Mouse (Mus musculus) intestine, postnatal 0 days (tissue): ENCODE results near the gene Ghdc. TPM values are rescaled to one million over a fixed set of nuclear protein-coding genes. Genes with fewer than 3 reads are reported as not detected.
"Not testable (repeated sequence)": the region's sequence is repeated elsewhere in the genome, so short reads cannot be mapped to it uniquely, and the experiment has no call there.

Experiments used
- ATAC-seq: fragments of 200-750 bp; cut with Nextera tagmentation; 2 replicates; pipeline ENCODE4 v1.8.0; 2017; ENCODE audit warnings: mild to moderate bottlenecking, moderate TSS enrichment, moderate library complexity
- H3K27ac ChIP-seq: fragments of 300-500 bp; sonication (generic); 2 replicates; pipeline ENCODE4 v1.5.1; 2014; ENCODE audit warnings: mild to moderate bottlenecking, low read depth, low read length, moderate library complexity
- H3K27me3 ChIP-seq: fragments of 300-500 bp; sonication (generic); replicated peaks from 2 replicates; pipeline ENCODE4 v1.6.1; 2014; ENCODE audit warnings: low read length, mixed read lengths; ENCODE audit not compliant: control insufficient read depth, insufficient read depth
- H3K36me3 ChIP-seq: fragments of 300-500 bp; sonication (generic); 2 replicates; pipeline ENCODE4 v1.6.1; 2014; ENCODE audit warnings: mild to moderate bottlenecking, moderate library complexity; ENCODE audit not compliant: control insufficient read depth, insufficient read depth
- H3K4me1 ChIP-seq: fragments of 300-500 bp; sonication (generic); replicated peaks from 2 replicates; pipeline ENCODE4 v1.6.1; 2014; ENCODE audit warnings: antibody characterized with exemption, low read length, mixed read lengths; ENCODE audit not compliant: control insufficient read depth, insufficient read depth
- H3K4me2 ChIP-seq: fragments of 300-500 bp; sonication (generic); replicated peaks from 2 replicates; pipeline ENCODE4 v1.6.1; 2014; ENCODE audit warnings: low read depth, mild to moderate bottlenecking, moderate library complexity
- H3K4me3 ChIP-seq: fragments of 300-500 bp; sonication (generic); 2 replicates; pipeline ENCODE4 v1.5.1; 2014; ENCODE audit warnings: low read depth, low read length
- H3K9ac ChIP-seq: fragments of 300-500 bp; sonication (generic); 2 replicates; pipeline ENCODE4 v1.6.1; 2014; ENCODE audit warnings: mild to moderate bottlenecking, low read depth, low read length
- H3K9me3 ChIP-seq: fragments of 300-500 bp; sonication (generic); 2 replicates; pipeline ENCODE4 v1.6.1; 2016; ENCODE audit warnings: mixed run types; ENCODE audit not compliant: control insufficient read depth
- CTCF ChIP-seq: sonication (generic); IDR thresholded peaks from 2 replicates; pipeline ENCODE4 v1.5.1; 2016; ENCODE audit warnings: low read depth, mild to moderate bottlenecking, control low read depth, antibody characterized with exemption, moderate library complexity
- WGBS: fragments of 180-500 bp; shearing (Covaris S2); extraction: QIAGEN DNeasy Blood & Tissue Kit; methylation state at CpG from one replicate; pipeline ENCODE4 v1.1.7; 2014; 5-methylcytosine and 5-hydroxymethylcytosine counted together
- polyA plus RNA-seq: library from polyadenylated mRNA; unstranded; fragments of >200 nt; fragmentation: Nextera tagmentation; extraction: Ambion mirVana; gene quantifications from 2 replicates; pipeline ENCODE4 v1.2.1, GENCODE M21; 2015

The Ghdc gene
- polyA plus RNA-seq, 1 experiment from 2014 or later: 5.2 TPM

DNA sequence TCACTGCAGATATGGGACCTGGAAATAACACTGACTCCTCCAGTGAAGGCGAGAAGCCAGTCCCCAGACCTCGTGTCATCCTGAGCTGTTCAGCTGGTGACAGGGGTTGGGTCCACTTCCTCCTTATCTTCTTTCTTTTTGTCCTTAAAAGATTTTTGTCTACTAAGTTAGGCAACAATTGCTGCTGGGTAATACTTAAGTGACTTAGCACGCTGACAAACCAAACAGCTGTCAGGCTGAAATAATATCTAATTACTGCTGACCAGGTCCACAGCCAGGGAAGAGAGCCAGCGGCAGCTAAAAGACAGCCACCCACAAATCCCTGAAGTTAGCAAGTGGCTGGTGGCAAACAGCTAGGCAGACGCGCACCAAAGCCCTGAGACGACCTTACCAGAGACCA, 34.8 kb upstream of the Ghdc start:
- WGBS: 78% methylated on average over 7 of the region's 7 CpGs
- H3K27ac ChIP-seq: no peak overlapping the region
- H3K9ac ChIP-seq: no peak overlapping the region
- H3K36me3 ChIP-seq: peaks cover 50% of the 10 kb centered on the region
- H3K27me3 ChIP-seq: no peaks in the 10 kb centered on the region
- H3K4me3 ChIP-seq: no peak overlapping the region
- ATAC-seq: no peak
- H3K4me1 ChIP-seq: no peaks in the 10 kb centered on the region
- no peak overlapping the region for H3K4me2 ChIP-seq
- no peaks in the 10 kb centered on the region for H3K9me3 ChIP-seq
- TF ChIP-seq CTCF: no peak

GRCm38 (mm10) chr11:100804409-100804808, 33.7 kb upstream of the Ghdc start:
- Histone ChIP-seq H3K9ac (no peak overlapping the region), H3K9me3 (no peaks in the 10 kb centered on the region), H3K4me1 (no peaks in the 10 kb centered on the region), H3K27ac (no peak overlapping the region), H3K4me2 (no peak overlapping the region), H3K36me3 (peaks cover 56% of the 10 kb centered on the region), H3K27me3 (no peaks in the 10 kb centered on the region), H3K4me3 (no peak overlapping the region)
- WGBS: 93% methylated on average over 10 of the region's 10 CpGs
- TF ChIP-seq CTCF: no peak
- ATAC-seq: no peak

GRCm38 (mm10) chr11:100799426-100799825, 28.7 kb upstream of the Ghdc start:
- ATAC-seq: no peak
- Histone ChIP-seq H3K4me2 (no peak overlapping the region), H3K9ac (no peak overlapping the region), H3K4me3 (no peak overlapping the region), H3K36me3 (peaks cover 67% of the 10 kb centered on the region), H3K9me3 (no peaks in the 10 kb centered on the region), H3K4me1 (no peaks in the 10 kb centered on the region), H3K27me3 (no peaks in the 10 kb centered on the region), H3K27ac (no peak overlapping the region)
- no peak for TF ChIP-seq CTCF
- 69% methylated on average over 5 of the region's 5 CpGs for WGBS

DNA sequence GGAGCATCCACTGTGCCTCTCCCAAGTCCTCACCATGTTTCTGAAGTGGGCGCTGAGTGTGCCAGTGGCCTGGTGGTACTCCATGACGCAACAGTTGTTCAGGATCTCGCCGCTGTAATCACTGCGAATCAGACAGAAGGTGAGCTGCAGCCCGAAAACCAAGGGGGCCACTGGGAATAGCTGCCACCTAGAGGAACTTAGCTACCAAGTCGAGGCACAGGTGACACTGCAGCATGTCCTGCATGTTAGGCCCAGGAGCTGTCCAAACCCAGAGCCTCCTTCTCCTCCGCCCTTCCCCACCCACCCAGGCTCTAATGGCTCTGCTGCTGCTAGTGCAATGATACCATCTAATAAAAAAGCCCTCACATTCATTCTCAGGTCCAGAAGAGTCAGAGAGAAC, 25.8 kb upstream of the Ghdc start:
- H3K4me2 ChIP-seq: no peak overlapping the region
- no peak overlapping the region for H3K9ac ChIP-seq
- no peaks in the 10 kb centered on the region for H3K27me3 ChIP-seq
- H3K27ac ChIP-seq: no peak overlapping the region
- no peak for TF ChIP-seq CTCF
- no peak for ATAC-seq
- H3K4me1 ChIP-seq: no peaks in the 10 kb centered on the region
- H3K36me3 ChIP-seq: peaks cover 44% of the 10 kb centered on the region
- H3K9me3 ChIP-seq: no peaks in the 10 kb centered on the region
- no peak overlapping the region for H3K4me3 ChIP-seq
- 72% methylated on average over 8 of the region's 8 CpGs for WGBS

GRCm38 (mm10) chr11:100795386-100795785, 24.6 kb upstream of the Ghdc start:
- Histone ChIP-seq H3K27me3 (no peaks in the 10 kb centered on the region), H3K27ac (no peak overlapping the region), H3K4me1 (no peaks in the 10 kb centered on the region), H3K4me2 (no peak overlapping the region), H3K4me3 (no peak overlapping the region), H3K9ac (no peak overlapping the region), H3K9me3 (no peaks in the 10 kb centered on the region), H3K36me3 (peaks cover 41% of the 10 kb centered on the region)
- TF ChIP-seq CTCF: no peak
- ATAC-seq: no peak
- 92% methylated on average over 2 of the region's 2 CpGs for WGBS

GRCm38 (mm10) chr11:100791457-100792049, 20.8 kb upstream of the Ghdc start:
- WGBS: 83% methylated on average over 2 of the region's 2 CpGs
- Histone ChIP-seq H3K27ac (no peak overlapping the region), H3K27me3 (no peaks in the 10 kb centered on the region), H3K9me3 (no peaks in the 10 kb centered on the region), H3K4me2 (no peak overlapping the region), H3K36me3 (peaks cover 56% of the 10 kb centered on the region), H3K4me3 (no peak overlapping the region), H3K9ac (no peak overlapping the region), H3K4me1 (no peaks in the 10 kb centered on the region)
- no peak for ATAC-seq
- no peak for TF ChIP-seq CTCF

- H3K27me3 ChIP-seq, H3K4me3 ChIP-seq, H3K27ac ChIP-seq, H3K9ac ChIP-seq, ATAC-seq, H3K4me2 ChIP-seq, H3K4me1 ChIP-seq, H3K9me3 ChIP-seq: not testable (repeated sequence)
- H3K36me3 ChIP-seq: peaks cover 53% of the 10 kb centered on the region
- 87% methylated on average over 9 of the region's 9 CpGs for WGBS
These were observed 19.9 kb upstream of the Ghdc start for GRCm38 (mm10) chr11:100790644-100791043.
